Mouse (Mus musculus) intestine, postnatal 0 days (tissue): ENCODE results near the gene Dnajc7. TPM values are rescaled to one million over a fixed set of nuclear protein-coding genes. Genes with fewer than 3 reads are reported as not detected.
A peak's percentile ranks its signal among the peaks of the same experiment; 100 is the strongest.
"Not testable (repeated sequence)": the region's sequence is repeated elsewhere in the genome, so short reads cannot be mapped to it uniquely, and the experiment has no call there.

ENCODE experiments used
- ATAC-seq: fragments of 200-750 bp; cut with Nextera tagmentation; 2 replicates; pipeline ENCODE4 v1.8.0; 2017; ENCODE audit warnings: mild to moderate bottlenecking, moderate TSS enrichment, moderate library complexity
- H3K27ac ChIP-seq: fragments of 300-500 bp; sonication (generic); 2 replicates; pipeline ENCODE4 v1.5.1; 2014; ENCODE audit warnings: mild to moderate bottlenecking, low read depth, low read length, moderate library complexity
- H3K27me3 ChIP-seq: fragments of 300-500 bp; sonication (generic); replicated peaks from 2 replicates; pipeline ENCODE4 v1.6.1; 2014; ENCODE audit warnings: low read length, mixed read lengths; ENCODE audit not compliant: control insufficient read depth, insufficient read depth
- H3K36me3 ChIP-seq: fragments of 300-500 bp; sonication (generic); 2 replicates; pipeline ENCODE4 v1.6.1; 2014; ENCODE audit warnings: mild to moderate bottlenecking, moderate library complexity; ENCODE audit not compliant: control insufficient read depth, insufficient read depth
- H3K4me1 ChIP-seq: fragments of 300-500 bp; sonication (generic); replicated peaks from 2 replicates; pipeline ENCODE4 v1.6.1; 2014; ENCODE audit warnings: antibody characterized with exemption, low read length, mixed read lengths; ENCODE audit not compliant: control insufficient read depth, insufficient read depth
- H3K4me2 ChIP-seq: fragments of 300-500 bp; sonication (generic); replicated peaks from 2 replicates; pipeline ENCODE4 v1.6.1; 2014; ENCODE audit warnings: low read depth, mild to moderate bottlenecking, moderate library complexity
- H3K4me3 ChIP-seq: fragments of 300-500 bp; sonication (generic); 2 replicates; pipeline ENCODE4 v1.5.1; 2014; ENCODE audit warnings: low read depth, low read length
- H3K9ac ChIP-seq: fragments of 300-500 bp; sonication (generic); 2 replicates; pipeline ENCODE4 v1.6.1; 2014; ENCODE audit warnings: mild to moderate bottlenecking, low read depth, low read length
- H3K9me3 ChIP-seq: fragments of 300-500 bp; sonication (generic); 2 replicates; pipeline ENCODE4 v1.6.1; 2016; ENCODE audit warnings: mixed run types; ENCODE audit not compliant: control insufficient read depth
- CTCF ChIP-seq: sonication (generic); IDR thresholded peaks from 2 replicates; pipeline ENCODE4 v1.5.1; 2016; ENCODE audit warnings: low read depth, mild to moderate bottlenecking, control low read depth, antibody characterized with exemption, moderate library complexity
- WGBS: fragments of 180-500 bp; shearing (Covaris S2); extraction: QIAGEN DNeasy Blood & Tissue Kit; methylation state at CpG from one replicate; pipeline ENCODE4 v1.1.7; 2014; 5-methylcytosine and 5-hydroxymethylcytosine counted together
- polyA plus RNA-seq: library from polyadenylated mRNA; unstranded; fragments of >200 nt; fragmentation: Nextera tagmentation; extraction: Ambion mirVana; gene quantifications from 2 replicates; pipeline ENCODE4 v1.2.1, GENCODE M21; 2015

Dnajc7 gene
- polyA plus RNA-seq, 1 experiment from 2014 or later = 72.9 TPM

DNA sequence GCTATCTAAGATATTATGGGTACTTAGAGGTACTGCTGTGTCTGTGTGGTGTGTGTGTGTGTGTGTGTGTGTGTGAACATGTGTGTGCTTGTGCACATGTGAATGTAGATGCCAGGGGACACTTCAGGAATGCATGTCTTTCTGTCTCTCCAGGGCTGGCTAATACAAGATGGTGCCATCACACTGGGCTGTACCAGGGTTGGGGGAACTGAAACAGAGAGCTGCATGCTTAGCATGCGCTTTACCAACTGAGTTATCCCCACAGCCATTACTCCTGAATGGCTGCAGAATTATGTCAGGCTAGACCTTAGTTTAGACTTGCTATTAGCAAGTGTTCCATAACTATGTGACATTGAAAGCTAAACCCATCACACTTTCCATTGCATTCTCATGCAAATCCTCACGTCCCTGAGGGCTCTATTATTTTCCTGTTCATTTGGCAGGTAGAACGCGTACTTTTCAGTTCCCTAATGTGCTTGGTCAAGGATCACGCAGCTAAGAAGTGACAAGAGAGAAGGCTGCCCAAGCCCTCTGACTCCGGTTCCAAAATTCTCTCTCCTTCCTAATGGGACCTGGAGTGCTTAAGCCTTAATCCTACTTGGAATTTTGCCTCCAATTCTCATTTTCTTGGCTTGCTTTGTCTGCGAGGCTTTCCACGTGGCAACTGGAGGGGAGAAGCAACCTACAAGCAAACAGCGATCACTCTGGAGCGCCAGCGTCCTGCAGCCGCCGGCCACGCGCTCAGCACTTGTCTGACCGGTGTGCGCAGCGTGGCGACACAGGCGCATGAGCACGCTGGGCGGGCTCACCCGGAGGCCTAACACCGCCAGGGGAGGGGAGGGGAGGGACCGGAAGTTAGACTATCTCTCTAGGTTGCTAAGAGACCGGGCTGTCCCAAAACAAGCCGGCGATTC lies 74.9 kb downstream of the Dnajc7 start, which contains the start of gene Ttc25:
Ttc25 (plus strand) TSS at position 776 of the 914 bp plus-strand sequence.
- H3K9ac ChIP-seq = no peak within 1 kb of the TSS
- no peaks in the 10 kb centered on the region for H3K36me3 ChIP-seq
- H3K27ac ChIP-seq = peak within 1 kb of the TSS; percentile 41; the same call in 1 of the 2 replicates
- H3K27me3 ChIP-seq = no peaks in the 10 kb centered on the region
- H3K9me3 ChIP-seq = no peaks in the 10 kb centered on the region
- TF ChIP-seq CTCF = peak; percentile 47
- 0 out of 2 replicates have a peak, but pooled peaks cover 4% of the 10 kb centered on the region for H3K4me1 ChIP-seq
- H3K4me2 ChIP-seq = peak within 1 kb of the TSS; percentile 68
- ATAC-seq = peak; percentile 98
- peak within 1 kb of the TSS; percentile 39 for H3K4me3 ChIP-seq
- 5% methylated on average over 28 of the region's 28 CpGs for WGBS

DNA sequence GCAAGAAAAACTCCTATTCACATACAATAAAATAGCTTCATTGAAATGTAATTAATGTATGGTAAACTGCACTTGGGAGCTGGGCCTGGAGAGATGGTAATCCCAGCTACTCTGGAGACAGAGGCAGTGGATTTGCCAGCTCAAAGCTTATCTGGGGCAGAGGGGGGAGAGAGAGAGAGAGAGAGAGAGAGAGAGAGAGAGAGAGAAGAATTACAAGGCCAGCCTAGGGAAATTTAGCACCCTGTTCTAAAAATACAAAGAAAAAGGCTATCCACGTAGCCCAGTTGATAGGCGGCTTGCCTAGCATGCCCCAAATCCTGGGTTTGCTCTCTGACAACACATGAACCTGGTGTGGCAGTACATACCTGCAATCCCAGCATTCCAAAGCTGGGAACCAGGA lies 78.4 kb downstream of the Dnajc7 start:
- Histone ChIP-seq H3K9ac (no peak overlapping the region), H3K27ac (no peak overlapping the region), H3K4me2 (no peak overlapping the region), H3K27me3 (no peaks in the 10 kb centered on the region), H3K9me3 (no peaks in the 10 kb centered on the region), H3K36me3 (no peaks in the 10 kb centered on the region), H3K4me1 (0 out of 2 replicates have a peak, but pooled peaks cover 4% of the 10 kb centered on the region), H3K4me3 (no peak overlapping the region)
- no peak for ATAC-seq
- TF ChIP-seq CTCF = no peak
- 92% methylated on average over 2 of the region's 2 CpGs for WGBS

DNA sequence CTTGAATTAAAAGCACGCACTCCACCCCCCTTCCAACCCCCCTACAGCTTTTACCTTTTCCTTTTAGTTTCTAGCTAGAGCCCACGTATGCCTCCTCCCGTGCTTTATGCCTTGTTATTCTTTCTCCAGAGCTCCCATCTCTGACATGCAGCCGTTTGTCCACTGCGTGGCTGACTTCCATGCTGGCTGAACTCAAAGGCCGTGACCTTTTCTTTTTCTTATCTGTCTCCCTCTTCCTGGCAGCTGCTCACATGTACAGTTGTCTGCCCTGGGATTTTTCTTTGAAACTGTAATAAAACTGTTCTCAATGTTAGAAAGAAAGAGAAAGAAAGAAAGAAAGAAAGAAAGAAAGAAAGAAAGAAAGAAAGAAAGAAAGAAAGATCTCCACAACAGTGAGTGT lies 79.0 kb downstream of the Dnajc7 start:
- Histone ChIP-seq H3K27me3 (no peaks in the 10 kb centered on the region), H3K9me3 (no peaks in the 10 kb centered on the region), H3K9ac (no peak overlapping the region), H3K4me1 (0 out of 2 replicates have a peak, but pooled peaks cover 4% of the 10 kb centered on the region), H3K27ac (no peak overlapping the region), H3K4me3 (no peak overlapping the region), H3K36me3 (no peaks in the 10 kb centered on the region), H3K4me2 (no peak overlapping the region)
- WGBS = 38% methylated on average over 6 of the region's 6 CpGs
- TF ChIP-seq CTCF = no peak
- ATAC-seq = no peak

DNA sequence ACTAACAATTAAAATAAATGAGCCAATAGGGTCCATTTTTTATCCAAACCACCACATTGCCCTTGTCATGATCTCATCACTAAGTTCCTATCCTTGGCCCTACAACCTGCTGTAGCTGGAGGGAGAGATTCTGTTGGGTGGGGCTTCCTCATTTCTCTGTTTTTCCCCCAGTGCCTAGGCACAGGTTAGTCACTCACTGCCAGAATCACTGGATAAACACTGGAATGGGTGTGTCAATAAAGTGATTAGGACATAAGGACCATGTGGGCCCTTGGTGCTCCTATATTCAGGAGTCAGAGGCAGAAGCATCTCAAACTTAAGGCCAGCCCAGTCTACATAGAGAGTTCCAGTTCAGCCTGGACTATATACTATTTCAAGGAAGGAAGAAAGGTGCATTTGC lies 83.5 kb downstream of the Dnajc7 start:
- Histone ChIP-seq H3K4me2 (no peak overlapping the region), H3K27ac (no peak overlapping the region), H3K9me3 (no peaks in the 10 kb centered on the region), H3K27me3 (no peaks in the 10 kb centered on the region), H3K4me1 (no peaks in the 10 kb centered on the region), H3K36me3 (no peaks in the 10 kb centered on the region), H3K9ac (no peak overlapping the region), H3K4me3 (no peak overlapping the region)
- no peak for TF ChIP-seq CTCF
- no peak for ATAC-seq

DNA sequence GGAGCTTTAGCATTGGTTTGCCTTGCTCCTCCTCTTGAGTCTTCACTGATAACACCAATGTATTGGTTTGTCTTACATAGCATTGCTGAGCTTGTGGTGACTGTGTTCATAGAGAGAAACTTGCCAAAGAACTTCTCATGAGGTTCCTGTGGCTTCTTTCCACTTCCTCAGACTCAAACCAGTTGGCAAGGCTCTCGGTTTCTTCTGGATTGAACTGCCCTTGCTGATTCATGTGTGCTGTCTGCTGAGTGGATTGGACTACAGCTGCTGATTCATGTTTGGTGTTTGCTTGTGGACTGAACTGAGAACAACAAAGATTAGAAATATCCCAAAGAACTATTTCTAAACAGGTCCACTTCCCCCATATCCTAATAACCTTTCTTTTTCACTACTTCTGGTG lies 84.0 kb downstream of the Dnajc7 start:
- 86% methylated on average over 1 of the region's 1 CpGs for WGBS
- Histone ChIP-seq H3K36me3 (no peaks in the 10 kb centered on the region), H3K4me3 (no peak overlapping the region), H3K4me2 (no peak overlapping the region), H3K27ac (no peak overlapping the region), H3K27me3 (no peaks in the 10 kb centered on the region), H3K4me1 (no peaks in the 10 kb centered on the region), H3K9ac (no peak overlapping the region), H3K9me3 (no peaks in the 10 kb centered on the region)
- no peak for ATAC-seq
- no peak for TF ChIP-seq CTCF

DNA sequence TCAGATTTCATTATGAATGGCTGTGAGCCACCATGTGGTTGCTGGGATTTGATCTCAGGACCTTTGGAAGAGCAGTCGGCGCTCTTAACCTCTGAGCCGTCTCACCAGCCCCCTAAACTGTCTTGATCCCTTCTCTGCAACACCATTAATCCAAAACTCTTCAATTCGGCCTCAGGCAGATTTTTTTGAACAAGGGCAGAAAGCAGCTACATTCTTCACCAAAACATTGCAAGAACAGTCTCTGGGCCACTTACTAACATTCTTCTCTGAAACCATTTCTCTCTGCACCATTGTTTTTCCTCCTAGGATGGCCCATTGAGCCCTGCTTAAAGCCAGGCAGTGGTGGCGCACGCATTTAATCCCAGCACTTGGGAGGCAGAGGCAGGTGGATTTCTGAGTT lies 85.1 kb downstream of the Dnajc7 start:
- 90% methylated on average over 6 of the region's 6 CpGs for WGBS

DNA sequence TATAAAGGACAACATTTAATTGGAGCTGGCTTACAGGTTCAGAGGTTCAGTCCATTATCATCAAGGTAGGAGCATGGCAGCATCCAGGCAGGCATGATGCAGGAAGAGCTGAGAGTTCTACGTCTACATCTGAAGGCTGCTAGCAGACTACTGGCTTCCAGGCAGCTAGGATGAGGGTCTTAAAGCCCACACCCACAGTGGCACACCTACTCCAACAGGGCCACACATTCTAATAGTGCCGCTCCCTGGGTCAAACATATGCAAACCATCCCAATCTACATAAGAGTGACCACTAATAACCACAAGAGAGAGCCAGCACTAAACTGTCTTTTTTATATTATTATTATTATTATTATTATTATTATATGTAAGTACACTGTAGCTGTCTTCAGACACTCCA lies 85.6 kb downstream of the Dnajc7 start:
- ATAC-seq, H3K9me3 ChIP-seq, H3K4me3 ChIP-seq, H3K4me1 ChIP-seq, H3K27me3 ChIP-seq, H3K9ac ChIP-seq, H3K27ac ChIP-seq, H3K36me3 ChIP-seq, H3K4me2 ChIP-seq: not testable (repeated sequence)
- 81% methylated on average over 2 of the region's 2 CpGs for WGBS

More for the DNA sequence above, 85.1 kb downstream of the Dnajc7 start:
- H3K27me3 ChIP-seq, H3K9me3 ChIP-seq, H3K27ac ChIP-seq, H3K4me3 ChIP-seq, H3K9ac ChIP-seq, H3K4me2 ChIP-seq, H3K36me3 ChIP-seq, H3K4me1 ChIP-seq, ATAC-seq: not testable (repeated sequence)
